Mouse (Mus musculus): ENCODE measurements around the gene Olfr481. TPM values are rescaled to one million over a fixed set of nuclear protein-coding genes. Genes with fewer than 3 reads are reported as not detected.

Gene Olfr481
- polyA plus RNA-seq (2014; fragmentation: Nextera tagmentation; extraction: Ambion mirVana): not detected in 2 replicates

- Histone ChIP-seq H3K27ac (ENCODE audit: low read depth, low read length) (no peak within 1 kb of the TSS), H3K36me3 (ENCODE audit: control insufficient read depth, insufficient read depth, low read length) (no peaks in the 10 kb centered on the region), H3K9ac (ENCODE audit: low read length) (no peak within 1 kb of the TSS), H3K4me3 (ENCODE audit: low read depth, low read length) (no peak within 1 kb of the TSS), H3K4me2 (ENCODE audit: low read depth, low read length, severe bottlenecking) (no peak within 1 kb of the TSS), H3K4me1 (replicated peaks; ENCODE audit: control insufficient read depth, insufficient read depth, low read length) (no peaks in the 10 kb centered on the region), H3K9me3 (ENCODE audit: control insufficient read depth, low read length) (no peaks in the 10 kb centered on the region), H3K27me3 (ENCODE audit: control insufficient read depth, insufficient read depth, low read length) (no peaks in the 10 kb centered on the region)
- ATAC-seq (replicated peaks; ENCODE audit: low FRiP score): no peak
- no peak for DNase-seq (ENCODE audit: low spot score)
These were observed at the start of gene Olfr481 for GRCm38 (mm10) chr7:108079555-108079954. TSS of gene Olfr481 (plus strand) at chr7:108079855.

- Histone ChIP-seq H3K4me1 (replicated peaks; ENCODE audit: control insufficient read depth, insufficient read depth, low read length) (no peaks in the 10 kb centered on the region), H3K27me3 (ENCODE audit: control insufficient read depth, insufficient read depth, low read length) (no peaks in the 10 kb centered on the region), H3K27ac (ENCODE audit: low read depth, low read length) (no peak within 1 kb of the TSS), H3K4me2 (ENCODE audit: low read depth, low read length, severe bottlenecking) (no peak within 1 kb of the TSS), H3K4me3 (ENCODE audit: low read depth, low read length) (no peak within 1 kb of the TSS), H3K36me3 (ENCODE audit: control insufficient read depth, insufficient read depth, low read length) (no peaks in the 10 kb centered on the region), H3K9me3 (ENCODE audit: control insufficient read depth, low read length) (no peaks in the 10 kb centered on the region), H3K9ac (ENCODE audit: low read length) (no peak within 1 kb of the TSS)
- no peak for ATAC-seq (replicated peaks; ENCODE audit: low FRiP score)
- no peak for DNase-seq (ENCODE audit: low spot score)
- WGBS: 86% methylated on average over 3 of the region's 3 CpGs
These were observed 45.8 kb upstream of the Olfr481 start, which contains the start of gene Olfr478 for GRCm38 (mm10) chr7:108033889-108034288. TSS of gene Olfr478 (minus strand) at chr7:108033989.

GRCm38 (mm10) chr7:108050393-108050792 is 29.3 kb upstream of the Olfr481 start, which contains the start of gene Olfr479:
TSS of gene Olfr479 (plus strand) at chr7:108050693.
- no peaks in the 10 kb centered on the region for H3K4me1 ChIP-seq (replicated peaks; ENCODE audit: control insufficient read depth, insufficient read depth, low read length)
- no peaks in the 10 kb centered on the region for H3K9me3 ChIP-seq (ENCODE audit: control insufficient read depth, low read length)
- no peak within 1 kb of the TSS for H3K9ac ChIP-seq (ENCODE audit: low read length)
- H3K27me3 ChIP-seq (ENCODE audit: control insufficient read depth, insufficient read depth, low read length): no peaks in the 10 kb centered on the region
- no peak for DNase-seq (ENCODE audit: low spot score)
- H3K4me2 ChIP-seq (ENCODE audit: low read depth, low read length, severe bottlenecking): no peak within 1 kb of the TSS
- H3K4me3 ChIP-seq (ENCODE audit: low read depth, low read length): no peak within 1 kb of the TSS
- no peaks in the 10 kb centered on the region for H3K36me3 ChIP-seq (ENCODE audit: control insufficient read depth, insufficient read depth, low read length)
- ATAC-seq (replicated peaks; ENCODE audit: low FRiP score): no peak
- WGBS: 90% methylated on average over 2 of the region's 2 CpGs
- no peak within 1 kb of the TSS for H3K27ac ChIP-seq (ENCODE audit: low read depth, low read length)

- Histone ChIP-seq H3K4me1 (replicated peaks; ENCODE audit: control insufficient read depth, insufficient read depth, low read length) (no peaks in the 10 kb centered on the region), H3K36me3 (ENCODE audit: control insufficient read depth, insufficient read depth, low read length) (no peaks in the 10 kb centered on the region), H3K27ac (ENCODE audit: low read depth, low read length) (no peak within 1 kb of the TSS), H3K9me3 (ENCODE audit: control insufficient read depth, low read length) (no peaks in the 10 kb centered on the region; the same call in 1 of the 2 replicates), H3K4me2 (ENCODE audit: low read depth, low read length, severe bottlenecking) (no peak within 1 kb of the TSS), H3K4me3 (ENCODE audit: low read depth, low read length) (no peak within 1 kb of the TSS), H3K9ac (ENCODE audit: low read length) (no peak within 1 kb of the TSS), H3K27me3 (ENCODE audit: control insufficient read depth, insufficient read depth, low read length) (no peaks in the 10 kb centered on the region)
- 89% methylated on average over 1 of the region's 1 CpGs for WGBS
- ATAC-seq (replicated peaks; ENCODE audit: low FRiP score) (no peak), DNase-seq (ENCODE audit: low spot score) (no peak)
These were observed 12.4 kb upstream of the Olfr481 start, which contains the start of gene Olfr480 for GRCm38 (mm10) chr7:108067246-108067645. TSS of gene Olfr480 (minus strand) at chr7:108067346.

GRCm38 (mm10) chr7:108097486-108097885 is 17.8 kb downstream of the Olfr481 start, which contains the start of gene Olfr482:
TSS of gene Olfr482 (minus strand) at chr7:108097586.
- 88% methylated on average over 1 of the region's 1 CpGs for WGBS
- Histone ChIP-seq H3K36me3 (ENCODE audit: control insufficient read depth, insufficient read depth, low read length) (no peaks in the 10 kb centered on the region), H3K4me2 (ENCODE audit: low read depth, low read length, severe bottlenecking) (no peak within 1 kb of the TSS), H3K27ac (ENCODE audit: low read depth, low read length) (no peak within 1 kb of the TSS), H3K4me1 (replicated peaks; ENCODE audit: control insufficient read depth, insufficient read depth, low read length) (no peaks in the 10 kb centered on the region), H3K4me3 (ENCODE audit: low read depth, low read length) (no peak within 1 kb of the TSS), H3K27me3 (ENCODE audit: control insufficient read depth, insufficient read depth, low read length) (no peaks in the 10 kb centered on the region), H3K9ac (ENCODE audit: low read length) (no peak within 1 kb of the TSS), H3K9me3 (ENCODE audit: control insufficient read depth, low read length) (no peaks in the 10 kb centered on the region)
- ATAC-seq (replicated peaks; ENCODE audit: low FRiP score) (no peak), DNase-seq (ENCODE audit: low spot score) (no peak)

GRCm38 (mm10) chr7:108100549-108100948 is 20.9 kb downstream of the Olfr481 start, which contains the start of gene Olfr483:
TSS of gene Olfr483 (plus strand) at chr7:108100849.
- Histone ChIP-seq H3K9me3 (ENCODE audit: control insufficient read depth, low read length) (no peaks in the 10 kb centered on the region), H3K27ac (ENCODE audit: low read depth, low read length) (no peak within 1 kb of the TSS), H3K36me3 (ENCODE audit: control insufficient read depth, insufficient read depth, low read length) (no peaks in the 10 kb centered on the region), H3K4me2 (ENCODE audit: low read depth, low read length, severe bottlenecking) (no peak within 1 kb of the TSS), H3K9ac (ENCODE audit: low read length) (no peak within 1 kb of the TSS), H3K4me3 (ENCODE audit: low read depth, low read length) (no peak within 1 kb of the TSS), H3K4me1 (replicated peaks; ENCODE audit: control insufficient read depth, insufficient read depth, low read length) (no peaks in the 10 kb centered on the region), H3K27me3 (ENCODE audit: control insufficient read depth, insufficient read depth, low read length) (no peaks in the 10 kb centered on the region)
- DNase-seq (ENCODE audit: low spot score) (no peak), ATAC-seq (replicated peaks; ENCODE audit: low FRiP score) (no peak)
- 84% methylated on average over 1 of the region's 1 CpGs for WGBS

GRCm38 (mm10) chr7:108120681-108121080 is 41.0 kb downstream of the Olfr481 start:
- DNase-seq (ENCODE audit: low spot score): no peak
- Histone ChIP-seq H3K27me3 (ENCODE audit: control insufficient read depth, insufficient read depth, low read length) (no peaks in the 10 kb centered on the region), H3K4me3 (ENCODE audit: low read depth, low read length) (no peak overlapping the region), H3K4me1 (replicated peaks; ENCODE audit: control insufficient read depth, insufficient read depth, low read length) (no peaks in the 10 kb centered on the region), H3K27ac (ENCODE audit: low read depth, low read length) (no peak overlapping the region), H3K4me2 (ENCODE audit: low read depth, low read length, severe bottlenecking) (no peak overlapping the region), H3K9me3 (ENCODE audit: control insufficient read depth, low read length) (no peaks in the 10 kb centered on the region), H3K36me3 (ENCODE audit: control insufficient read depth, insufficient read depth, low read length) (no peaks in the 10 kb centered on the region), H3K9ac (ENCODE audit: low read length) (no peak overlapping the region)
- WGBS: 24% methylated on average over 1 of the region's 1 CpGs
- no peak for ATAC-seq (replicated peaks; ENCODE audit: low FRiP score)

- Histone ChIP-seq H3K4me3 (ENCODE audit: low read depth, low read length) (no peak overlapping the region), H3K27ac (ENCODE audit: low read depth, low read length) (no peak overlapping the region), H3K4me1 (replicated peaks; ENCODE audit: control insufficient read depth, insufficient read depth, low read length) (no peaks in the 10 kb centered on the region), H3K4me2 (ENCODE audit: low read depth, low read length, severe bottlenecking) (no peak overlapping the region), H3K36me3 (ENCODE audit: control insufficient read depth, insufficient read depth, low read length) (no peaks in the 10 kb centered on the region), H3K9ac (ENCODE audit: low read length) (no peak overlapping the region), H3K27me3 (ENCODE audit: control insufficient read depth, insufficient read depth, low read length) (no peaks in the 10 kb centered on the region), H3K9me3 (ENCODE audit: control insufficient read depth, low read length) (no peaks in the 10 kb centered on the region)
- DNase-seq (ENCODE audit: low spot score): no peak
- 85% methylated on average over 1 of the region's 1 CpGs for WGBS
- ATAC-seq (replicated peaks; ENCODE audit: low FRiP score): no peak
These were observed 41.8 kb downstream of the Olfr481 start for GRCm38 (mm10) chr7:108121416-108121815.

- Histone ChIP-seq H3K9me3 (ENCODE audit: control insufficient read depth, low read length) (no peaks in the 10 kb centered on the region), H3K4me2 (ENCODE audit: low read depth, low read length, severe bottlenecking) (no peak within 1 kb of the TSS), H3K4me1 (replicated peaks; ENCODE audit: control insufficient read depth, insufficient read depth, low read length) (no peaks in the 10 kb centered on the region), H3K4me3 (ENCODE audit: low read depth, low read length) (no peak within 1 kb of the TSS), H3K9ac (ENCODE audit: low read length) (no peak within 1 kb of the TSS), H3K36me3 (ENCODE audit: control insufficient read depth, insufficient read depth, low read length) (no peaks in the 10 kb centered on the region), H3K27ac (ENCODE audit: low read depth, low read length) (no peak within 1 kb of the TSS), H3K27me3 (ENCODE audit: control insufficient read depth, insufficient read depth, low read length) (no peaks in the 10 kb centered on the region)
- DNase-seq (ENCODE audit: low spot score) (no peak), ATAC-seq (replicated peaks; ENCODE audit: low FRiP score) (no peak)
These were observed 47.7 kb downstream of the Olfr481 start, which contains the start of gene Olfr484 for GRCm38 (mm10) chr7:108127349-108127748. TSS of gene Olfr484 (minus strand) at chr7:108127449.

All from forebrain, embryonic 11.5 days (tissue).